Mouse (Mus musculus) retina, postnatal 1 day (tissue): Measurements from ENCODE around the gene Olfr1066.
"Not testable (repeated sequence)": the region's sequence is repeated elsewhere in the genome, so short reads cannot be mapped to it uniquely, and the experiment has no call there.

Source experiments
- DNase-seq: peaks from one replicate; pipeline ENCODE4 v3.0.0-alpha.2; 2012

Olfr1066 gene

DNA sequence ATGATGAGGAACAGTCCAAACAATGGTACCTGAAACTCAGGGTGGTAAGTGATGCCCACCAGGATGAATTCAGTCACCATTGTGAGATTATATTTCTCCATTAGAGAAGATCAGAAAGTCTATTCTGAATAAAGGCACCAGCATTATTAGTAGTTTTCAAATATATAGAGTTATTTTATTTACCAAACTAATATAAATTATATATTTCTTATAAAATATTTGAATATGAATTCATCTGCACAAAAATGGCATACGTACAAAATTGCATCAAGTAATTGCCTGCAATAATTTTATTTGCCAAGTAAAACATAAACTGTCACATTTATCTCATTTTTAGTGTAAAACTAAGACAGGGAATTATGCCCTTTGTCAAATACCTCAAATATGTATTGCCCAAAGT, at the start of gene Olfr1066:
Gene Olfr1066, minus strand, starts transcription at position 101 of the 400 bp plus-strand sequence.
- no peak for DNase-seq

DNA sequence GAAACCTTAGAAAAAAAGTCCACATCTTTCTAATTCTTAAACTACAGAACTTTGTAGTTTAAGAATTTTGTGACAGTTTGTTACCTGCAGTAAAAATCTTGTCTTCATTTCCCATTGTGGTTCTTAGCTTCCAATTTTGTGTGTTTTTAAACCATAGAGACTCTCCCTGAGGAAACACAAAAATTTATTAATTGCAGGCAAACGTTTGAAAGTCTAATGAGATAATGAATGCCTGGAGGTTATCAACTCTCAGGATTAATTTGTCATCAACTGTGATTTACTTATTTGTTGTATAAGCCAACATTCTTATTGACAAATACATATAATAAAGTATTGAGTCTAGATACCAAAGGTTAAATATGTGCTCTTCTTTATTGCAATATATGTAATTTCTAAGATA, 31.2 kb upstream of the Olfr1066 start, which contains the start of gene Olfr228:
Gene Olfr228, minus strand, starts transcription at position 101 of the 400 bp plus-strand sequence.
- no peak for DNase-seq

DNA sequence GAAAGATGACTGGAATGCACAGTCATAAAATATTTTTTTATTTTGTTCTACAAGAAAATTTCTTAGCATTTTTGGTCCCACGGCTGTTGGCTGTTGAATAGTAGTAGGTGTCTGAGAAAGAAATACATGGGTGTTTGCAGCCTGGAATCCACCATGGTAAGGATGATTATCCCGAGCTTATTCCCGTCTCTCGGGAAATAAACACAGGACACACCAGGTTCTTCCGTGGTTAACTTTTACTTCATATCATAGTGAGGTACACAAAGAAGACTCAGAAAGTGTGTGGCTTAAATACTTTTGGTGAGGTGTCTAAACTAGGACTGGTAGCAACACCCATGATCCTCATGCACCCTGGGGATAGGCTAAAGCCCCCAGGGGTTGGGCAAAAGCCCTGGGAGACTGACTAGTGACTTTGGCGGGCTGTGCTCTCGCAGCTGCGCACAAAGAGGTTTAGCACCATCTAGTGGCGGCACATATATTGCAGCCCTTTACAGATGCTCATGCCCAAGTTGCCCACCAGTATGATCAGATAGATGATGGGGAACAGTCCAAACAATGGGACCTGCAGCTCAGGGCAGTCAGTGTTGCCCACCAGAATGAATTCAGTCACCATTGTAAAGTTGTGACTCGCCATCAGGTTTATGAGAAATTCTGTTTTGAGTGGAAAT, 8.5 kb upstream of the Olfr1066 start:
- peak; percentile 65 for DNase-seq

DNA sequence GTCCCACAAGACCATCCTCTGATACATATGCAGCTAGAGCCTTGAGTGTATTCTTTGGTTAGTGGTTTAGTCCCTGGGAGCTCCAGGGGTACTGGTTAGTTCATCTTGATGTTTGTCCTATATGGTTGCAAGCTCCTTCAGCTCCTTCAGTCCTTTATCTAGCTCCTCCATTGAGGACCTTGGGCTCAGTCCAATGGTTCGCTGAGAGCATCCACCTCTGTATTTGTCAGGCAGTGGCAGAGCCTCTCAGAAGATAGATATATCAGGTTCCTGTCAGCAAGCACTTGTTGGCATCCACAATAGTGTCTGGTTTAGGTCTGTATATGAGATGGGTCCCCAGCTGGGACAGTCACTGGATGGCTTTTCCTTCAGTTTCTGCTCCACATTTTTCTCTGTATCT, 4.4 kb upstream of the Olfr1066 start:
- DNase-seq, result no peak

DNA sequence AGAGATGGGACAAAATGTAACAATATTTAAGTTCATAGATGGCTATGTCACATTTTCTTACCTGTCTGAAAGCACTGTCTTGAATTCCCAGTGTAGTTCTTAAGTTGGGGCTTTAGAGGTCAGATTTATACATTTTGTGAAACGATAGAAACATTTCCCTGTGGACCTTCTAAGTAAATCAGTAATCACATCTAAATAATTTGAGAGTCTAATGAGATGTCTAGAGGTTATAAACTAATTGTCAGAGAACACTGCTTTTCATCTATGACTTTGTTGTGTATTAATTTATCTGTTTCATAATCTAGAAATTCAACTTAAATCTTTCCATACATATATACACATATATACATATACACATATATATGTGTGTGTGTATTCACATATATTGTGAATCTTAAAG, 5.6 kb downstream of the Olfr1066 start, which contains the start of gene Olfr1065:
Gene Olfr1065, minus strand, starts transcription at position 101 of the 400 bp plus-strand sequence.
- DNase-seq, result not testable (repeated sequence)

DNA sequence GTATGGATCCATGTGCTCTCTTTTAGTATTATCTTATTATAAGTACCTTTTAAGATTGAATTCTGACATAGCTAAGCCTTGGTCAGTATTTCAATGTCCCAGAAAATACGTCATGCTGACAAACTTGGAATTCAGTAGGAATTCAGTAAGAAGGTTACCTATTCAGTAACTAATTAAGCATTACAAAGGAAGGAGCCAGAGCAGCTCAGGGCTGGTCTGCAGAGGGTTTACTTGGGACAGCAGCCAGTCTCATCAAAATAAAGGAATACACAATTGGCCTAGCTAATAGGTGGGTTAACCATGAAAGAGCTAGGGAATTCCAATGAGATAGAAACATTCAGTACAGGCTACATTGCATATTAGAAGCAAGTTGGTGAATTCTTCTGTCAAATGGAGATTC, 14.0 kb downstream of the Olfr1066 start:
- DNase-seq, result not testable (repeated sequence)

DNA sequence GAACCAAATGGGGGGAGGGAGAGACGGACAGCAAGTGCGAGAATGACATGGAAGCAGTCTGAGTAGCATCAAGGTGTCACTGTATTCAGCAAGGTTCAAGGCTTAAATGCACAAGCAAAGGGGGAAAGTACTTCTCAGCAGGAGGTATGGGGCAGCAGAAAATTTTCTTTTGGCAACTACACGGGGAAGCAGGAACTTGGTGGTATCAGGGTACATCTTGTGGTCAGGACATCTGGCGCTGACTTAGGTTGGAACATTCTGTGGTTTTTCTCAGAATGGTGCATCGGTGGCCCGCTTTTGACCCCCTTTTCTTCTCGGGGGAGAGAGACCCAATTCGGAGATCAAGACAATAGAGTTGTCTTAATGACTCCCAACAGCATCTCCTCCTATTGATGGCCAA, 27.6 kb downstream of the Olfr1066 start:
- DNase-seq, result not testable (repeated sequence)

DNA sequence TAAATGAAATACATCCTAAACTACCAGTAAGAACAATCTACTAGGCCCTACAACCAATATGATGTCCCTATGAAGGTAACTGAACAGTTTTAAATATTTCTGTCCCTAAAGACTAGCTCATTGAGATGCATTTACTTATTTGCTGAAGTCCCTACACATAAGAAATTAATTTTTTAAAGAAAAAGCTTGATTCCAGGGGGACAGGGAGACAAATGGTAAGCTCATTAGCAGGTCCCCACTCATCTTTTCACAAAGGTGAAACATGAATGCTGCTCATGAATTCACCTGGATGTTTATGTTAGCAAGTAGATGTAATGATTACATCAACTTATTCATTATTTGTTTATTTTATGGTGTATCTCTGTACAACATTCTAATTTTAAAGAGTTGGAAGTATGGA, 29.4 kb downstream of the Olfr1066 start, which contains the start of gene Olfr1062:
Gene Olfr1062, minus strand, starts transcription at position 101 of the 400 bp plus-strand sequence.
- DNase-seq, result not testable (repeated sequence)

DNA sequence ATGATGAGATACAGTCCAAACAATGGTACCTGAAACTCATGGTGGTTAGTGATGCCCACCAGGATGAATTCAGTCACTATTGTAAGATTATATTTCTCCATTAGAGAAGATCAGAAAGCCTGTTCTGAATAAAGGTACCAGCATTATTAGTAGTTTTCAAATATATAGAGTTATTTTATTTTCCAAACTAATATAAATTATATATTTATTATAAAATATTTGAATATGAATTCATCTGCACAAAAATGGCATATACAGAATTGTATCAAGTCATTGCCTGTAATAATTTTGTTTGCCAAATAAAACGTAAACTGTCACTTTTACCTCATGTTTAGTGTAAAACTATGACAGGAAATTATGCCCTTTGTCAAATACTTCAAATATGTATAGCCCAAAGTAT, 42.1 kb downstream of the Olfr1066 start, which contains the start of gene Olfr1061:
Gene Olfr1061, minus strand, starts transcription at position 101 of the 400 bp plus-strand sequence.
- DNase-seq, result no peak
